In the genomic region with DNA sequence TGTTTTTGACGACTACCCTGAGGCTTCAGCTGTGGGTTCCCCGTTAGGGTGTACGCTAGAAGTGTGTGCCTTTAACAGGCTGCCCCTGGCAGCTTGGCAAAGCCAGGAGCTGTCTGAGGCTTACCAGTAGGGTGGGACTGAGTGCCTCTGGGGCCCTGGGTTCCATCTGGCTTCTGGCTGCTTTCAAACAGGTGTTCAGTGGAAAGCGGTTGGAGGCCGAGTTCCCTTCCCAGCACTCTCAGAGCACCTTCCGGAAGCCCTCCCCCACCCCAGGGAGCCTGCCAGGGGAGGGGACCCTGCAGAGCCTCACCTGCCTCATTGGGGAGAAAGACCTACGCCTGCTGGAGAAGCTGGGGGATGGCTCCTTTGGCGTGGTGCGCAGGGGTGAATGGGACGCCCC, we compare ENCODE assay signal across 11 mouse cellular contexts. TPM values are rescaled to one million over a fixed set of nuclear protein-coding genes. Genes with fewer than 3 reads are reported as not detected.
A peak's percentile ranks its signal among the peaks of the same experiment; 100 is the strongest.
DNase-seq lines count a peak whose midpoint lies in the region; ATAC-seq and TF ChIP-seq lines count a peak whose summit lies in the region.
"Had no signal": no experiment of that assay in that cellular context is flagged by ENCODE, and none has a peak within 500 bp of the region (broad histone marks: within the 10 kb centered on the region; RNA-seq: fewer than 3 reads in every experiment).

No protein-coding gene starts in this region.

- no peaks in the 10 kb centered on the region for H3K9me3 ChIP-seq in forebrain, embryonic 10.5 days
- H3K9me3 ChIP-seq in forebrain, embryonic 14.5 days (replicated peaks; ENCODE audit: control insufficient read depth, low read length): no peaks in the 10 kb centered on the region
- no peaks in the 10 kb centered on the region for H3K9me3 ChIP-seq in embryonic facial prominence, embryonic 15.5 days (replicated peaks)
- H3K9me3 ChIP-seq: forebrain, embryonic 15.5 days; intestine, embryonic 15.5 days had no signal

- H3K27me3 ChIP-seq in forebrain, embryonic 10.5 days (ENCODE audit: poor library complexity, severe bottlenecking): no peaks in the 10 kb centered on the region
- H3K27me3 ChIP-seq in forebrain, embryonic 14.5 days (replicated peaks; ENCODE audit: control insufficient read depth, insufficient read depth, low read length): no peaks in the 10 kb centered on the region
- no peaks in the 10 kb centered on the region for H3K27me3 ChIP-seq in embryonic facial prominence, embryonic 15.5 days
- H3K27me3 ChIP-seq: forebrain, embryonic 15.5 days; intestine, embryonic 15.5 days had no signal

- H3K4me3 ChIP-seq in forebrain, embryonic 10.5 days: no peak overlapping the region
- H3K4me3 ChIP-seq in forebrain, embryonic 14.5 days (ENCODE audit: low read depth, low read length): no peak overlapping the region
- no peak overlapping the region for H3K4me3 ChIP-seq in layer of hippocampus, adult 2 months
- no peak overlapping the region for H3K4me3 ChIP-seq in embryonic facial prominence, embryonic 15.5 days (replicated peaks)
- H3K4me3 ChIP-seq: forebrain, embryonic 15.5 days; intestine, embryonic 15.5 days had no signal

- WGBS in forebrain, embryonic 10.5 days: 65% methylated on average over 10 of the region's 10 CpGs
- 59% methylated on average over 10 of the region's 10 CpGs for WGBS in forebrain, embryonic 14.5 days
- WGBS in embryonic facial prominence, embryonic 15.5 days: 59% methylated on average over 10 of the region's 10 CpGs

- H3K36me3 ChIP-seq in forebrain, embryonic 10.5 days (replicated peaks): peaks cover 61% of the 10 kb centered on the region
- H3K36me3 ChIP-seq in forebrain, embryonic 14.5 days (ENCODE audit: control insufficient read depth, insufficient read depth, low read length): peaks cover 54% of the 10 kb centered on the region
- H3K36me3 ChIP-seq in embryonic facial prominence, embryonic 15.5 days: peaks cover 39% of the 10 kb centered on the region

- no peak for ATAC-seq in forebrain, embryonic 14.5 days
- ATAC-seq in embryonic facial prominence, embryonic 15.5 days (ENCODE audit: insufficient number of reproducible peaks, low FRiP score, low TSS enrichment, low read depth): no peak
- ATAC-seq: forebrain, embryonic 15.5 days; intestine, embryonic 15.5 days had no signal

- H3K4me2 ChIP-seq in forebrain, embryonic 14.5 days (ENCODE audit: low read length): no peak overlapping the region
- no peak overlapping the region for H3K4me2 ChIP-seq in embryonic facial prominence, embryonic 15.5 days (replicated peaks)
- H3K4me2 ChIP-seq: forebrain, embryonic 15.5 days; intestine, embryonic 15.5 days had no signal

- DNase-seq in forebrain, embryonic 10.5 days (ENCODE audit: extremely low spot score, low spot score): no peak
- no peak for DNase-seq in forebrain, embryonic 14.5 days (ENCODE audit: low spot score)
- DNase-seq in layer of hippocampus, adult 2 months (ENCODE audit: low spot score in 2 of 2): no peak
- DNase-seq in layer of hippocampus, postnatal 25 days (ENCODE audit: extremely low spot score in 1 of 2, low spot score in 1 of 2): no peak
- peak; percentile 78 to 85 for DNase-seq in thymus, postnatal 10 days (ENCODE audit: low spot score in 2 of 2)
- DNase-seq in gastrocnemius, adult 18-20 months (ENCODE audit: low spot score): no peak
- no peak for DNase-seq in frontal cortex, postnatal 14 days (ENCODE audit: low spot score in 2 of 2)
- DNase-seq: lung, postnatal 10 days had no signal

- H3K27ac ChIP-seq in forebrain, embryonic 10.5 days: peak overlapping the region; percentile 75
- H3K27ac ChIP-seq in forebrain, embryonic 14.5 days (ENCODE audit: low read depth, low read length): no peak overlapping the region
- H3K27ac ChIP-seq in layer of hippocampus, adult 2 months: 0 out of 2 replicates have a peak overlapping the region, but pooled peaks have one; percentile 4
- H3K27ac ChIP-seq in embryonic facial prominence, embryonic 15.5 days (replicated peaks): peak overlapping the region; percentile 48; the same call in 1 of the 2 replicates
- H3K27ac ChIP-seq: forebrain, embryonic 15.5 days; intestine, embryonic 15.5 days had no signal

- peaks cover 45% of the 10 kb centered on the region for H3K4me1 ChIP-seq in forebrain, embryonic 10.5 days
- H3K4me1 ChIP-seq in forebrain, embryonic 14.5 days (ENCODE audit: control insufficient read depth, insufficient read depth, low read length): peaks cover 15% of the 10 kb centered on the region
- peaks cover 35% of the 10 kb centered on the region for H3K4me1 ChIP-seq in embryonic facial prominence, embryonic 15.5 days

- no peak for TF ChIP-seq CTCF in layer of hippocampus, adult 2 months (conservative IDR thresholded peaks at IDR 0.05)

- H3K9ac ChIP-seq in forebrain, embryonic 14.5 days (ENCODE audit: low read length): no peak overlapping the region
- no peak overlapping the region for H3K9ac ChIP-seq in embryonic facial prominence, embryonic 15.5 days
- H3K9ac ChIP-seq: forebrain, embryonic 15.5 days; intestine, embryonic 15.5 days had no signal

RNA-seq across cellular contexts. Expression of gene Tnk2, which starts 24.4 kb away (rescaled TPM):
- polyA plus RNA-seq in forebrain, embryonic 10.5 days (2016; fragmentation: Nextera tagmentation; extraction: Ambion mirVana): 10.1 and 11.0 TPM in 2 replicates
- polyA plus RNA-seq in forebrain, embryonic 14.5 days (2014; fragmentation: Nextera tagmentation; extraction: Ambion mirVana): 11.2 and 13.1 TPM in 2 replicates
- total RNA-seq in layer of hippocampus, adult 2 months (2021): 100 to 1,000 TPM; 210 to 212 TPM
- 100 to 1,000 TPM; 163 to 165 TPM for total RNA-seq in layer of hippocampus, postnatal 25 days (2021)
- 16.3 and 19.3 TPM in 2 replicates for polyA plus RNA-seq in embryonic facial prominence, embryonic 15.5 days (2015; fragmentation: Nextera tagmentation; extraction: Ambion mirVana)
- total RNA-seq in gastrocnemius, adult 18-20 months (2021): 10 to 100 TPM; 44.9 to 46.5 TPM

RNA-seq across cellular contexts. Expression of gene Tfrc, which starts 59.3 kb away (rescaled TPM):
- polyA plus RNA-seq in forebrain, embryonic 10.5 days (2016; fragmentation: Nextera tagmentation; extraction: Ambion mirVana): 71.3 and 72.0 TPM in 2 replicates
- polyA plus RNA-seq in forebrain, embryonic 14.5 days (2014; fragmentation: Nextera tagmentation; extraction: Ambion mirVana): 43.9 and 56.0 TPM in 2 replicates
- total RNA-seq in layer of hippocampus, adult 2 months (2021): 10 to 100 TPM; 70.3 to 72.3 TPM
- 10 to 100 TPM; 59.3 to 67.3 TPM for total RNA-seq in layer of hippocampus, postnatal 25 days (2021)
- 19.8 and 24.0 TPM in 2 replicates for polyA plus RNA-seq in embryonic facial prominence, embryonic 15.5 days (2015; fragmentation: Nextera tagmentation; extraction: Ambion mirVana)
- total RNA-seq in gastrocnemius, adult 18-20 months (2021): 10 to 100 TPM; 51.9 to 58.7 TPM

Comparison
In these comparisons a context has a peak if more than half of its experiments do, and no peak if none do; other contexts are left out.
1. DNase-seq: peak in thymus, postnatal 10 days (2 of 2); none in forebrain, embryonic 10.5 days (single experiment), forebrain, embryonic 14.5 days (single experiment), layer of hippocampus, adult 2 months (0 of 2), layer of hippocampus, postnatal 25 days (0 of 2), gastrocnemius, adult 18-20 months (single experiment) and frontal cortex, postnatal 14 days (0 of 2).